Mouse (Mus musculus): ENCODE measurements around the gene Csnk1g2.
"Not testable (repeated sequence)": the region's sequence is repeated elsewhere in the genome, so short reads cannot be mapped to it uniquely, and the experiment has no call there.

Csnk1g2 gene

GRCm38 (mm10) chr10:80623457-80624191, 986 bp downstream of the Csnk1g2 start:
- DNase-seq: peak; percentile 84

- DNase-seq: no peak
These were observed 3.1 kb downstream of the Csnk1g2 start for GRCm38 (mm10) chr10:80625764-80626163.

- no peak for DNase-seq
These were observed 5.0 kb downstream of the Csnk1g2 start for GRCm38 (mm10) chr10:80627685-80628084.

- DNase-seq: no peak
These were observed 6.3 kb downstream of the Csnk1g2 start for GRCm38 (mm10) chr10:80628925-80629324.

- no peak for DNase-seq
These were observed 12.7 kb downstream of the Csnk1g2 start for GRCm38 (mm10) chr10:80635345-80635744.

- no peak for DNase-seq
These were observed 24.3 kb downstream of the Csnk1g2 start for GRCm38 (mm10) chr10:80646936-80647335.

GRCm38 (mm10) chr10:80649910-80650309, 27.3 kb downstream of the Csnk1g2 start:
- not testable (repeated sequence) for DNase-seq

GRCm38 (mm10) chr10:80650392-80650791, 27.8 kb downstream of the Csnk1g2 start:
- no peak for DNase-seq

- DNase-seq: no peak
These were observed 30.6 kb downstream of the Csnk1g2 start for GRCm38 (mm10) chr10:80653156-80653720.

- peak; percentile 71 for DNase-seq
These were observed 32.2 kb downstream of the Csnk1g2 start for GRCm38 (mm10) chr10:80654866-80655265.

GRCm38 (mm10) chr10:80655406-80656129, 32.9 kb downstream of the Csnk1g2 start:
- peak; percentile 83 for DNase-seq

GRCm38 (mm10) chr10:80656130-80656862, 33.7 kb downstream of the Csnk1g2 start:
- peak; percentile 98 for DNase-seq

GRCm38 (mm10) chr10:80656863-80657623, 34.4 kb downstream of the Csnk1g2 start, which contains the start of gene Btbd2:
Btbd2 (minus strand) TSS chr10:80657071.
- no peak for DNase-seq

GRCm38 (mm10) chr10:80658194-80658840, 35.7 kb downstream of the Csnk1g2 start:
- DNase-seq: no peak

GRCm38 (mm10) chr10:80658841-80659202, 36.2 kb downstream of the Csnk1g2 start:
- DNase-seq: no peak

- peak; percentile 70 for DNase-seq
These were observed 36.6 kb downstream of the Csnk1g2 start for GRCm38 (mm10) chr10:80659213-80659612.

GRCm38 (mm10) chr10:80661149-80661548, 38.5 kb downstream of the Csnk1g2 start:
- DNase-seq: no peak

GRCm38 (mm10) chr10:80663485-80664196, 41.0 kb downstream of the Csnk1g2 start:
- no peak for DNase-seq

GRCm38 (mm10) chr10:80664197-80665015, 41.8 kb downstream of the Csnk1g2 start:
- peak; percentile 85 for DNase-seq

GRCm38 (mm10) chr10:80665016-80665380, 42.4 kb downstream of the Csnk1g2 start:
- no peak for DNase-seq
